Mouse (Mus musculus) bone marrow macrophage, adult 2 months (primary cell): ENCODE data around the gene 3110001I22Rik.
"Not testable (repeated sequence)": the region's sequence is repeated elsewhere in the genome, so short reads cannot be mapped to it uniquely, and the experiment has no call there.

ENCODE experiments used
- CTCF ChIP-seq: IDR thresholded peaks from 2 replicates; pipeline ENCODE4 v1.5.1; 2012; ENCODE audit warnings: low read depth, mild to moderate bottlenecking, low read length, moderate library complexity
- POLR2A ChIP-seq: IDR thresholded peaks from 2 replicates; pipeline ENCODE4 v1.6.1; 2012; ENCODE audit warnings: mild to moderate bottlenecking, low read depth, low read length, borderline replicate concordance

- TF ChIP-seq CTCF, POLR2A: not testable (repeated sequence)
These were observed 33.5 kb upstream of the 3110001I22Rik start for GRCm38 (mm10) chr16:13638198-13638597.
